Mouse (Mus musculus): Measurements from ENCODE around the gene Kdelr3. TPM values are rescaled to one million over a fixed set of nuclear protein-coding genes. Genes with fewer than 3 reads are reported as not detected.

The Kdelr3 gene
- total RNA-seq, 2 experiments from 2014 or later = not detected

GRCm38 (mm10) chr15:79510425-79510824, 5.8 kb upstream of the Kdelr3 start:
- ATAC-seq (replicated peaks; ENCODE audit: poor library complexity, severe bottlenecking) = no peak

GRCm38 (mm10) chr15:79511553-79512320, 4.5 kb upstream of the Kdelr3 start:
- peak; percentile 66 for ATAC-seq (replicated peaks; ENCODE audit: poor library complexity, severe bottlenecking)

- 0 out of 2 replicates have a peak, but pooled peaks have one; percentile 20 for ATAC-seq (replicated peaks; ENCODE audit: poor library complexity, severe bottlenecking)
These were observed 2.3 kb upstream of the Kdelr3 start for GRCm38 (mm10) chr15:79513940-79514339.

GRCm38 (mm10) chr15:79517710-79518109, 1.5 kb downstream of the Kdelr3 start:
- no peak for ATAC-seq (replicated peaks; ENCODE audit: poor library complexity, severe bottlenecking)

- ATAC-seq (replicated peaks; ENCODE audit: poor library complexity, severe bottlenecking) = no peak
These were observed 2.4 kb downstream of the Kdelr3 start for GRCm38 (mm10) chr15:79518571-79518970.

- 0 out of 2 replicates have a peak, but pooled peaks have one; percentile 12 for ATAC-seq (replicated peaks; ENCODE audit: poor library complexity, severe bottlenecking)
These were observed 3.4 kb downstream of the Kdelr3 start for GRCm38 (mm10) chr15:79519400-79520220.

GRCm38 (mm10) chr15:79525564-79525963, 9.4 kb downstream of the Kdelr3 start:
- no peak for ATAC-seq (replicated peaks; ENCODE audit: poor library complexity, severe bottlenecking)

GRCm38 (mm10) chr15:79525979-79526768, 10.0 kb downstream of the Kdelr3 start:
- ATAC-seq (replicated peaks; ENCODE audit: poor library complexity, severe bottlenecking) = no peak

- no peak for ATAC-seq (replicated peaks; ENCODE audit: poor library complexity, severe bottlenecking)
These were observed 11.0 kb downstream of the Kdelr3 start for GRCm38 (mm10) chr15:79527192-79527591.

- ATAC-seq (replicated peaks; ENCODE audit: poor library complexity, severe bottlenecking) = no peak
These were observed 11.9 kb downstream of the Kdelr3 start for GRCm38 (mm10) chr15:79527991-79528639.

- ATAC-seq (replicated peaks; ENCODE audit: poor library complexity, severe bottlenecking) = no peak
These were observed 13.7 kb downstream of the Kdelr3 start for GRCm38 (mm10) chr15:79529935-79530334.

GRCm38 (mm10) chr15:79533796-79534195, 17.6 kb downstream of the Kdelr3 start:
- no peak for ATAC-seq (replicated peaks; ENCODE audit: poor library complexity, severe bottlenecking)

GRCm38 (mm10) chr15:79543968-79544367, 27.8 kb downstream of the Kdelr3 start:
- no peak for ATAC-seq (replicated peaks; ENCODE audit: poor library complexity, severe bottlenecking)

- ATAC-seq (replicated peaks; ENCODE audit: poor library complexity, severe bottlenecking) = no peak
These were observed 29.3 kb downstream of the Kdelr3 start for GRCm38 (mm10) chr15:79545496-79545895.

GRCm38 (mm10) chr15:79545921-79546399, 29.7 kb downstream of the Kdelr3 start:
- ATAC-seq (replicated peaks; ENCODE audit: poor library complexity, severe bottlenecking) = peak; percentile 13; the same call in 1 of the 2 replicates

- ATAC-seq (replicated peaks; ENCODE audit: poor library complexity, severe bottlenecking) = peak; percentile 94
These were observed 30.4 kb downstream of the Kdelr3 start, which contains the start of gene Ddx17 for GRCm38 (mm10) chr15:79546410-79547288. Gene Ddx17 (minus strand): TSS chr15:79546741.

GRCm38 (mm10) chr15:79547289-79547820, 31.1 kb downstream of the Kdelr3 start:
- no peak for ATAC-seq (replicated peaks; ENCODE audit: poor library complexity, severe bottlenecking)

- no peak for ATAC-seq (replicated peaks; ENCODE audit: poor library complexity, severe bottlenecking)
These were observed 32.0 kb downstream of the Kdelr3 start for GRCm38 (mm10) chr15:79548226-79548625.

Measured in granulocyte monocyte progenitor cell, adult 5-6 weeks (primary cell).